Mouse (Mus musculus) kidney, postnatal 10 days (tissue): ENCODE measurements at regions not wholly inside any gene's neighbourhood (a gene's known extent, or its start where the extent isn't known, plus 50 kb on each side); places are given as distances from the start of the nearest gene placed in this dataset.
A peak's percentile ranks its signal among the peaks of the same experiment; 100 is the strongest.

Source experiments
- DNase-seq: peaks from one replicate; pipeline ENCODE4 v3.0.0; 2021; ENCODE audit warnings: mixed read lengths

GRCm38 (mm10) chr3:45198994-45199589 is 179.1 kb upstream of the Pcdh10 start:
- no peak for DNase-seq

- no peak for DNase-seq
Observed at GRCm38 (mm10) chr3:45204392-45205043, 173.7 kb upstream of the Pcdh10 start.

GRCm38 (mm10) chr3:45231641-45232433 is 146.4 kb upstream of the Pcdh10 start:
- DNase-seq: no peak

GRCm38 (mm10) chr3:45238457-45238856 is 139.7 kb upstream of the Pcdh10 start:
- DNase-seq: no peak

GRCm38 (mm10) chr3:45245456-45245855 is 132.7 kb upstream of the Pcdh10 start:
- DNase-seq: no peak

GRCm38 (mm10) chr3:45246601-45247000 is 131.6 kb upstream of the Pcdh10 start:
- DNase-seq: no peak

- DNase-seq: no peak
Observed at GRCm38 (mm10) chr3:45276783-45277182, 101.4 kb upstream of the Pcdh10 start.

GRCm38 (mm10) chr3:45297242-45297853 is 80.8 kb upstream of the Pcdh10 start:
- DNase-seq: peak; percentile 3

GRCm38 (mm10) chr3:45319257-45319656 is 58.9 kb upstream of the Pcdh10 start:
- no peak for DNase-seq
